Mouse (Mus musculus): ENCODE measurements around the gene RPS10-NUDT3.

RPS10-NUDT3 gene

DNA sequence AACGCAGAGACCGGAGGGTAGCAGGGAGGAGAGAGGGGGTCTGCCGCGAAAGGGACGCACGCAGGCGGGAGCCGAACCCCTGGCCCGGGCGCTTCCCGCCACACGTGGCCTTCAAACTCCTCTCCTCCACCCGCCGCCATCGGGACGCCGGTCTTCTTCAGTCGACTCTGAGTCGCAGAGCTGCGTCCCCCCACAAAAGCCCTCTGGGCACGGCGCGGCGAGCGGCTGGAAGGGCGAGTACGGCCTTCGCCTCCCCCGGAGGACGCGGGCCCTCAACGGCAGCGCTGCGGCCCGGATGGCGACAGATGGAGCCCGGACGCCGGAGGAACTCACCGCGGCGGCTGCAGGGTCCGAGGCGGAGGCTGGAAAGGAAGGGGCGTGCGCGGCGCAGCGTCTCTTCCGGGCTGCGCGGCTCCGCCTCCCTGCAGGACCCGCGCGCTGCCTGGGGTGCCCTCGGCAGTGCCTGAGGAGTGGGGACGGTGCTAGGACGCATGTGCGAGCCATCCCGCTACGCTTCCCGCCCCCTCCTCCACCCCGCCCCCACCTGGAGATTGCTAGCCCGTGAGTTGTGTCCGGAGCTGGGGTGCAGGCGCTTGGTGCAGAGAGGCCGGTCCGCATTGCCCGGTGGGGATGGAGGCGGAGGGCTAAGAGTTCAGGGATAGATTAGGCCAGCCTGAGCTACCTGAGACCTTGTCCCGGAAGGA, at the start of gene RPS10-NUDT3:
RPS10-NUDT3 (minus strand) TSS at position 352 of the 704 bp plus-strand sequence.
- DNase-seq (ENCODE audit: low spot score) = peak; percentile 91

DNA sequence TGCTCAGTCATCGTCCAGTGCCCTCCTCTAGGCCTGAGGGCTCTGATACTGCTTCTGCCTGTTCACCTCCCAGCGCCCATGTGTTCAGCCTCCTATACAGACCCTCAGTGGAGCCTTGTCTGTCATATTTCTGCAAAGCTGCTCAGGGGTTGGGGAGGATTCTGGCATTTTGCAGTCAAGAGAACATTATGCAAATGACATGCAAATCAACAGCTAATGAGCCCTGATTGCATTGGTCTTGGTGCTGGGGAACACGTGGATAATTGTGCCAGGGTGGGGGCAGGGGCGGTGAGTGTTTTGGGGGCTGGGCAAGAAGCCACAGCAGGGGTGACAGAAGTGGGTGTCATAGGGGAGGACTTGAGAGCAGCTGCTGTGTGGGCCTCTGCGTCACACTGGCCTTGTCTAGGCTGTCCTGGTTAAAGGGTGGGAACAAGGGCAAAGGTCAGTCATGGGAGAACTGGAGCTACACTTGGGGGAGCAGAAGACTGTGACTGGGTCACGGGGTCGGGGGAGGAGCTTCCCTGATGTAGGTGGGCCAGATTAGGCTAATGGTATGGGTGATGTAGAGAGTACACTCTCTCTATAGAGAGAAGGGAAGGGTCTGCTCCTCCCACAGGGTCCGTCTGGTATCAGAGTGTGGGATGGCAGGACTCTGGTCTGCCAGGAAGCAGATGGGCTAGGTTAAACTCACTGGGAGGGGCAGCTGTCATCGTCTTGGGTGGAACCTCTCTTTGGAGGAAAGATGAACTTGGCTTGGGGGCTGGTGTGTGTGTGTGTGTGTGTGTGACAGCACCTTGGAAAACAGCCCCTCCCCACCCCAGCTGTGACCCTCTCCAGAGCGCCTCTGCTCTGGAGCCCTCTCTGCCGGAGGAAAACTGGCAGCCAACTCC, 44.1 kb upstream of the RPS10-NUDT3 start:
- DNase-seq (ENCODE audit: low spot score) = no peak

DNA sequence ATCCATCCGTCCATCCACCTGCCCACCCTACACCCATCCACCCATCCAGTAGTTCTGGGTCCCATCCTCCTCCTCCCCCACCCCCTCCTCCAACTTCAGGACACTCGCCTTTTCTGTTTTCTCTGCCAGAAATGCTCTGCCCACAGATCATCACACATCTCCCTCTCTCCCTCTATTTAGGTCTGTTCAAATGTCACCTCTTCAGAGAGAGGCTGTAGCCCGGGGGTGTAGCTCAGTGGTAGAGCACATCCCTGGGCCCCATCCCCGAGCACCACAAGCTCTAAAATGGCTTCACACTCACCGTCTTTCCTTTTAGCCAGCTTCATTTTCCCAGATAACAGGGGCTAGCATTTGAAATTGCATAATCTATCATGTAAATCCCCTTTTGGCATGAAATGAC, 42.7 kb upstream of the RPS10-NUDT3 start:
- DNase-seq (ENCODE audit: low spot score) = no peak

DNA sequence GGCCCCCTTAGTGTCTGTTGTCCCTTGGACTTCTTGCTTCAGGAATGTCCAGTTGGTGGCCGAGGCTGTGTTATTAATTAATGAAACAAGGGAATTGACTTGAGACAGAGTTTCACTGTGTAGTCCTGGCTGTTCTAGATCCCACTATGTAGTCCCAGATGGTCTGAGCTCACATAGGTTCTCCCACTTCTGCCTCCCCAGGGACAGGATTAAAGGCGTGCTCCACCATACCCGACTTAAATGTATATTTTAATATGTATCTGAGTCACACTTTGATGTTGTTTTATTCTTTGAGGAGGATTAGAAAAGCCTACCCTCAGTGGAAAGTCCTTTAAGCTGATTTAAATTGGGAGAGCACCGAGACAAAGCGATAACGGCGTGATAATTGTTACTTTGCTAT, 41.2 kb upstream of the RPS10-NUDT3 start:
- DNase-seq (ENCODE audit: low spot score) = no peak

DNA sequence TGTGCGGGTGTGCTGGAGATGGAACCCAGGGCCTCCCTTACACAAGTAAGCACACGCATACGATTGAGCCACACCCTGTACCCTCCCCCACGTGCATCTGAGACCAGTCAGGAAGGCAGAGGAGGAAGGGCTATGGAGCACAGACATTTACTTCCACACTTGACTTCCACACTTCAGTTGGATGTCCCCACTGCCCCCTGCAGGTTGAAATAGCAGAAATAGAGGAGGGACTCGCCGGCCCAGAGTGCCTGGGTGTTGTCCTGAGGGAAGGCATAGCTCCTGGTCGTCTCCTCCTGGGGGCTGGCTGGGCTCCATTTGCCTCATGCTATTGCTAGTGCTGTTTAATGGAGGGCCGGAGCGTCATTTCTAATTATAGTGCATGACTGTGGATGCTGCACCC, 40.4 kb upstream of the RPS10-NUDT3 start:
- no peak for DNase-seq (ENCODE audit: low spot score)

DNA sequence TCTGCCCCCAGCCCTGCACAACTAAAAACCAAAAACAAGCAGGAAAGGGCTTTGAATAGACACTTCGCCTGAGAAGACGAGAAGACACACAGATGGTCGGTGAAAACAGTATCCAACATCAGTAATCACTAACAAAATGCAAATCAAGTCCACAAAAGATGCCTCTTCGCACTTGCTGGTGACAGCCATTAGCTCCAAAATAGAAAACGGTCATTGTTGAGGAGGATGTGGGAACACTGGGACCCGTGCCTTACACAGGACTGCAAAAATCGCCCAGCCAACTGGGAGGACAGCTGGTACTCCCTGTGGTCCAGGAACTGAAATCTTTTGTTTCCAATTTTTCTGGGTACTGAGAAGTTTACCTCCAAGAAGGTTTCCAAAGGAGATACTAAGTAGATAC, 38.9 kb upstream of the RPS10-NUDT3 start:
- no peak for DNase-seq (ENCODE audit: low spot score)

- DNase-seq (ENCODE audit: low spot score) = no peak
Observed at GRCm38 (mm10) chr17:27671720-27672119, 36.7 kb upstream of the RPS10-NUDT3 start.

DNA sequence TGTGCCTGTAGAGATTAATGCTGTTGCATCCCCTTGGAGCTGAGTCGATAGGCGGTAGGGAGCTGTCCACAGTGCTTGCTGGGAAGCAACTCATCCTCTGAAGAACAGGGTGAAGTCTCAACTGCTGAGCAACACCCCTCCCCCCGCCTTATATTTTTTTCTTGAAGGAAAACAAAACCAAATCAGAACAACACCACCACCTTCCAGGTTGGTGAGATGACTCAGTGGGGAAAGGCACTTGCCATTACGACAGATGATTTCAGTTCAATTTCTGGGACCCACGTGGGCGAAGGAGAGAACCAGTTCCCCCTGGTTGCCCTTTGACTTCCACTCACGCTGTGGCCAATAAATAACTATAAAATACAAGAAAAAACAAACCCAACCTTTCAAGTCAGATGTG, 23.7 kb upstream of the RPS10-NUDT3 start:
- DNase-seq (ENCODE audit: low spot score) = no peak

GRCm38 (mm10) chr17:27657123-27657522, 22.1 kb upstream of the RPS10-NUDT3 start:
- DNase-seq (ENCODE audit: low spot score) = no peak

GRCm38 (mm10) chr17:27656414-27656813, 21.4 kb upstream of the RPS10-NUDT3 start:
- DNase-seq (ENCODE audit: low spot score) = no peak

GRCm38 (mm10) chr17:27656011-27656399, 21.0 kb upstream of the RPS10-NUDT3 start:
- DNase-seq (ENCODE audit: low spot score) = no peak

GRCm38 (mm10) chr17:27655089-27656010, 20.3 kb upstream of the RPS10-NUDT3 start, which contains the start of gene Pacsin1:
Pacsin1 (plus strand) TSS chr17:27655509.
- peak; percentile 60 for DNase-seq (ENCODE audit: low spot score)

GRCm38 (mm10) chr17:27653253-27653959, 18.4 kb upstream of the RPS10-NUDT3 start:
- DNase-seq (ENCODE audit: low spot score) = no peak

DNA sequence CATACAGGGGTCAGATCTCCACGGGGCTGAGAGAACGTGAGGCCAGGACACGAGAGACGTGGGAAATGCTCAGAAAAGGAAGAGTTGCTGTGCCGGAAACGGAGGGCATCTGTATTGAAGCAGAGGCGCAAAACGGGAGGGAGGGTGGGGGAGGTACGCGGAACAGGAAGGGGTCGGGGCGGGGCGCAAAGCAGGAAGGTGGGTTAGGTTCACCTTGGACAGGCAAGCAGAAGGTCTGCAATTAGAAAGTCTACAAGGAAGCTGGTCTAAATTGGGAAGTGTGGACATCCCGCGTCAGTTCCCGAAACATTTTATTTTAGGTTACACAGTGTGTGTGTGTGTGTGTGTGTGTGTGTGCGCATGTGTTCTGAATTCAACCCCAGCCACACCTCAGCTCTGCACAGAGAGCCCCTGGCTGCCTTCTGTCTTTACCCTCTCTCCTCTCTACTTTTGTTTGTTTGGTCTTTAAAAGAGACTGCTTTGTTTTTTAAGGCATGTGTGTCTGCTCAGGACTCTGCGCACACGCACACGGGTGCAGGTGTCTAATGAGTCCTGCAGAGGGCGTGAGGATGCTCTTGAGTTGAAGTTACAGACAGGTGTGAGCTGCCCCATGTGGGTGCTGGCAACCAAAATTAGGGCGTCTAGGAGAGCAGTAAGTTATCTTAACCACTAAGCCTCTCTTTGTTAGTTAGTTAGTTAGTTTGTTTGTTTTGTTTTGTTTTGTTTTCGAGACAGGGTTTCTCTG, 17.2 kb upstream of the RPS10-NUDT3 start:
- no peak for DNase-seq (ENCODE audit: low spot score)

DNA sequence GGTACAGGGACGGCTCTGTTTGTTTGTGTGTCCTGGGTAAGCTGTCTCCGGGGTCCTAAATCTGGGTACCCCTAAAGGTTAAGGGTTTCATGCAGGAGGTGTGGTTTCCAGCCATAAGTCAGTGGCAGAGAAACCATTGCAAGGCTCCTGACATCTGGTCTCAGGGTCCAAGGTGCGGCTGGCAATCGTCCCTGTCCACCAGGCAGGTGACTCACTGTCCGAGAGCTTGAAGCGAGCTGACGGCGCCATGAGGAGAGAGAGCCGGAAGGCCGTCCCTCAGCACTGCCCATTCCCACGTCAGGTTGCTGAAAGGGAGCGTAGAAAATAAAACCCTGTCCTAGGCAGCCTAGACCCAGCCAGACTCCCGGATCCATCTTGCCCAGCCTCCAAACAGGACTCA, 15.6 kb upstream of the RPS10-NUDT3 start:
- DNase-seq (ENCODE audit: low spot score) = no peak

GRCm38 (mm10) chr17:27650160-27650559, 15.1 kb upstream of the RPS10-NUDT3 start:
- no peak for DNase-seq (ENCODE audit: low spot score)

- DNase-seq (ENCODE audit: low spot score) = no peak
Observed at GRCm38 (mm10) chr17:27645807-27646206, 10.8 kb upstream of the RPS10-NUDT3 start.

GRCm38 (mm10) chr17:27644572-27644971, 9.6 kb upstream of the RPS10-NUDT3 start:
- no peak for DNase-seq (ENCODE audit: low spot score)

GRCm38 (mm10) chr17:27643756-27644155, 8.7 kb upstream of the RPS10-NUDT3 start:
- no peak for DNase-seq (ENCODE audit: low spot score)

GRCm38 (mm10) chr17:27643101-27643500, 8.1 kb upstream of the RPS10-NUDT3 start:
- DNase-seq (ENCODE audit: low spot score) = no peak
